In the genomic region with DNA sequence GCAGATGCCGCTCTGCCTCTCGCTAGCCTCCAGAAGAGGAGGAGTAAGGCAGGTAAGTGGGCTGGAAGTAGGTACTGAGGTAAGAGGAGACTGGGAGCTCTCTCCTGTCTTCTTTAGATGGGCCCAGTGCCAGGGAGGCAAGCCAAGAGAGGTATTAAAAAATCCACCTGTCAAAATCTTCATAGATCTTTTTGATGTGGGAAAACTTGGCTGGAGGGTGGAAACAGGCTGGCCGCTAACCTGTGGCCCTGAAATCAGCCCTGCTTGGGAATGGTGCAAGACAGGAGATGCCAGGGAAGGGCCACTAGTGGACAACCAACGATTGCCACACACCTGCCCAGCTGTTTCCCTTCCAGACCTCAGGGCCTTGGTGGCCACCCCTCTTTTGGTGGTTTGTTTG, we compare ENCODE assay signal across 9 mouse cellular contexts. TPM values are rescaled to one million over a fixed set of nuclear protein-coding genes. Genes with fewer than 3 reads are reported as not detected.
A peak's percentile ranks its signal among the peaks of the same experiment; 100 is the strongest.
DNase-seq lines count a peak whose midpoint lies in the region; ATAC-seq and TF ChIP-seq lines count a peak whose summit lies in the region.
"Had no signal": no experiment of that assay in that cellular context is flagged by ENCODE, and none has a peak within 500 bp of the region (broad histone marks: within the 10 kb centered on the region; RNA-seq: fewer than 3 reads in every experiment).

No protein-coding gene starts in this region.

- H3K9me3 ChIP-seq in heart, embryonic 10.5 days: no peaks in the 10 kb centered on the region
- H3K9me3 ChIP-seq in E14TG2a.4 (ENCODE audit: low read length): no peaks in the 10 kb centered on the region
- no peaks in the 10 kb centered on the region for H3K9me3 ChIP-seq in embryonic facial prominence, embryonic 10.5 days
- no peaks in the 10 kb centered on the region for H3K9me3 ChIP-seq in liver, embryonic 11.5 days (ENCODE audit: control insufficient read depth, low read length)
- H3K9me3 ChIP-seq: G1E had no signal

- TF ChIP-seq CTCF in E14TG2a.4 (conservative IDR thresholded peaks at IDR 0.05; ENCODE audit: low read length): no peak

- no peaks in the 10 kb centered on the region for H3K27me3 ChIP-seq in heart, embryonic 10.5 days (ENCODE audit: insufficient read depth, poor library complexity, severe bottlenecking)
- H3K27me3 ChIP-seq in E14TG2a.4 (ENCODE audit: insufficient read depth, low read length): peaks cover 21% of the 10 kb centered on the region
- H3K27me3 ChIP-seq in embryonic facial prominence, embryonic 10.5 days (replicated peaks; ENCODE audit: low read depth, poor library complexity, severe bottlenecking): peaks cover 22% of the 10 kb centered on the region
- no peaks in the 10 kb centered on the region for H3K27me3 ChIP-seq in liver, embryonic 11.5 days (replicated peaks; ENCODE audit: control insufficient read depth, insufficient read depth, low read length)

- DNase-seq in heart, embryonic 10.5 days (ENCODE audit: low spot score): no peak
- no peak for DNase-seq in heart, adult 8-10 months (ENCODE audit: low spot score)
- no peak for DNase-seq in embryonic facial prominence, embryonic 10.5 days (ENCODE audit: low spot score)
- no peak for DNase-seq in liver, embryonic 11.5 days (ENCODE audit: low spot score)
- no peak for DNase-seq in spleen, adult 18-20 months
- no peak for DNase-seq in left cerebral cortex, postnatal 10 days (ENCODE audit: extremely low spot score in 1 of 2, low spot score in 2 of 2)
- DNase-seq in left cerebral cortex, adult 9 months (ENCODE audit: low spot score in 2 of 2): no peak

- H3K9ac ChIP-seq in liver, embryonic 11.5 days (ENCODE audit: low read depth, low read length): no peak overlapping the region

- H3K36me3 ChIP-seq in heart, embryonic 10.5 days: peaks cover 39% of the 10 kb centered on the region
- H3K36me3 ChIP-seq in E14TG2a.4 (ENCODE audit: insufficient read depth, low read length): peaks cover 40% of the 10 kb centered on the region
- peaks cover 25% of the 10 kb centered on the region for H3K36me3 ChIP-seq in embryonic facial prominence, embryonic 10.5 days (replicated peaks)
- peaks cover 7% of the 10 kb centered on the region; the same call in 1 of the 2 replicates for H3K36me3 ChIP-seq in liver, embryonic 11.5 days (ENCODE audit: control insufficient read depth, insufficient read depth, low read length)

- WGBS in heart, embryonic 10.5 days: 96% methylated on average over 4 of the region's 4 CpGs
- 90% methylated on average over 4 of the region's 4 CpGs for WGBS in embryonic facial prominence, embryonic 10.5 days
- WGBS in liver, embryonic 11.5 days: 86% methylated on average over 4 of the region's 4 CpGs

- peak overlapping the region; percentile 94; the same call in 1 of the 2 replicates for H3K4me3 ChIP-seq in heart, embryonic 10.5 days
- H3K4me3 ChIP-seq in E14TG2a.4 (replicated peaks; ENCODE audit: low read length): peak overlapping the region; percentile 95
- H3K4me3 ChIP-seq in embryonic facial prominence, embryonic 10.5 days: peak overlapping the region; percentile 87; the same call in 1 of the 2 replicates
- H3K4me3 ChIP-seq in liver, embryonic 11.5 days (ENCODE audit: low read depth, low read length): peak overlapping the region; percentile 96; the same call in 1 of the 2 replicates

- intact Hi-C loops in left cerebral cortex, postnatal 10 days (cut with DNase I): no loop called here

- ATAC-seq in liver, embryonic 11.5 days (replicated peaks; ENCODE audit: low FRiP score): no peak

- H3K27ac ChIP-seq in heart, embryonic 10.5 days: no peak overlapping the region
- H3K27ac ChIP-seq in embryonic facial prominence, embryonic 10.5 days (replicated peaks): no peak overlapping the region
- no peak overlapping the region for H3K27ac ChIP-seq in liver, embryonic 11.5 days (ENCODE audit: low read depth, low read length)

- H3K4me2 ChIP-seq in liver, embryonic 11.5 days: peak overlapping the region; percentile 98

- H3K4me1 ChIP-seq in heart, embryonic 10.5 days: peaks cover 45% of the 10 kb centered on the region
- peaks cover 51% of the 10 kb centered on the region for H3K4me1 ChIP-seq in E14TG2a.4 (replicated peaks; ENCODE audit: low read depth, low read length)
- H3K4me1 ChIP-seq in embryonic facial prominence, embryonic 10.5 days: peaks cover 49% of the 10 kb centered on the region
- peaks cover 23% of the 10 kb centered on the region for H3K4me1 ChIP-seq in liver, embryonic 11.5 days (replicated peaks; ENCODE audit: control insufficient read depth, insufficient read depth, low read length)

RNA-seq across cellular contexts. Expression of a gene that starts 1.5 kb away (rescaled TPM):
- 36.1 and 55.2 TPM in 2 replicates for polyA plus RNA-seq in heart, embryonic 10.5 days (2016; fragmentation: Nextera tagmentation; extraction: Ambion mirVana)
- 100 to 1,000 TPM; 490 to 636 (median 559) TPM for total RNA-seq in heart, adult 8-10 months (2022)
- 19.9 and 20.3 TPM in 2 replicates for polyA plus RNA-seq in embryonic facial prominence, embryonic 10.5 days (2016; fragmentation: Nextera tagmentation; extraction: Ambion mirVana)
- 26.1 and 38.3 TPM in 2 replicates for polyA plus RNA-seq in liver, embryonic 11.5 days (2014; fragmentation: Nextera tagmentation; extraction: Ambion mirVana)
- total RNA-seq in left cerebral cortex, postnatal 10 days (2021): 10 to 100 TPM; 39.7 to 40.3 TPM

RNA-seq across cellular contexts. Expression of a gene that starts 1.7 kb away (rescaled TPM):
- polyA plus RNA-seq in heart, embryonic 10.5 days (2016; fragmentation: Nextera tagmentation; extraction: Ambion mirVana): 129 and 140 TPM in 2 replicates
- 100 to 1,000 TPM in 1 of 4 experiments, 10 to 100 TPM in 3; 74.6 to 100 (median 83.0) TPM for total RNA-seq in heart, adult 8-10 months (2022)
- polyA plus RNA-seq in embryonic facial prominence, embryonic 10.5 days (2016; fragmentation: Nextera tagmentation; extraction: Ambion mirVana): 161 and 162 TPM in 2 replicates
- 124 and 135 TPM in 2 replicates for polyA plus RNA-seq in liver, embryonic 11.5 days (2014; fragmentation: Nextera tagmentation; extraction: Ambion mirVana)
- 100 to 1,000 TPM; 144 to 145 TPM for total RNA-seq in left cerebral cortex, postnatal 10 days (2021)

RNA-seq across cellular contexts. Expression of a gene that starts 22.0 kb away (rescaled TPM):
- 29.9 and 36.1 TPM in 2 replicates for polyA plus RNA-seq in heart, embryonic 10.5 days (2016; fragmentation: Nextera tagmentation; extraction: Ambion mirVana)
- total RNA-seq in heart, adult 8-10 months (2022): 1 to 10 TPM; 5.7 to 9.8 (median 7.9) TPM
- polyA plus RNA-seq in embryonic facial prominence, embryonic 10.5 days (2016; fragmentation: Nextera tagmentation; extraction: Ambion mirVana): 46.2 and 47.9 TPM in 2 replicates
- polyA plus RNA-seq in liver, embryonic 11.5 days (2014; fragmentation: Nextera tagmentation; extraction: Ambion mirVana): 37.6 and 39.9 TPM in 2 replicates
- total RNA-seq in left cerebral cortex, postnatal 10 days (2021): 10 to 100 TPM; 35.6 to 36.4 TPM

RNA-seq across cellular contexts. Expression of a gene that starts 50.1 kb away (rescaled TPM):
- 28.2 and 35.1 TPM in 2 replicates for polyA plus RNA-seq in heart, embryonic 10.5 days (2016; fragmentation: Nextera tagmentation; extraction: Ambion mirVana)
- 10 to 100 TPM; 66.5 to 76.0 (median 71.4) TPM for total RNA-seq in heart, adult 8-10 months (2022)
- 29.3 and 30.8 TPM in 2 replicates for polyA plus RNA-seq in embryonic facial prominence, embryonic 10.5 days (2016; fragmentation: Nextera tagmentation; extraction: Ambion mirVana)
- polyA plus RNA-seq in liver, embryonic 11.5 days (2014; fragmentation: Nextera tagmentation; extraction: Ambion mirVana): 19.7 and 21.2 TPM in 2 replicates
- 100 to 1,000 TPM in 1 of 2 experiments, 10 to 100 TPM in 1; 95.4 to 108 TPM for total RNA-seq in left cerebral cortex, postnatal 10 days (2021)

RNA-seq across cellular contexts. Expression of a gene that starts 55.0 kb away (rescaled TPM):
- polyA plus RNA-seq in heart, embryonic 10.5 days (2016; fragmentation: Nextera tagmentation; extraction: Ambion mirVana): 101 and 132 TPM in 2 replicates
- 10 to 100 TPM; 37.2 to 45.5 (median 41.6) TPM for total RNA-seq in heart, adult 8-10 months (2022)
- polyA plus RNA-seq in embryonic facial prominence, embryonic 10.5 days (2016; fragmentation: Nextera tagmentation; extraction: Ambion mirVana): 84.8 and 85.6 TPM in 2 replicates
- 44.0 and 48.9 TPM in 2 replicates for polyA plus RNA-seq in liver, embryonic 11.5 days (2014; fragmentation: Nextera tagmentation; extraction: Ambion mirVana)
- total RNA-seq in left cerebral cortex, postnatal 10 days (2021): 100 to 1,000 TPM; 219 to 230 TPM
